Mouse (Mus musculus) thymus, postnatal 14 days (tissue): ENCODE data around the gene C030005K15Rik.
"Not testable (repeated sequence)": the region's sequence is repeated elsewhere in the genome, so short reads cannot be mapped to it uniquely, and the experiment has no call there.

Experiments
- DNase-seq: peaks from one replicate; pipeline ENCODE4 v3.0.0; 2021

The C030005K15Rik gene

DNA sequence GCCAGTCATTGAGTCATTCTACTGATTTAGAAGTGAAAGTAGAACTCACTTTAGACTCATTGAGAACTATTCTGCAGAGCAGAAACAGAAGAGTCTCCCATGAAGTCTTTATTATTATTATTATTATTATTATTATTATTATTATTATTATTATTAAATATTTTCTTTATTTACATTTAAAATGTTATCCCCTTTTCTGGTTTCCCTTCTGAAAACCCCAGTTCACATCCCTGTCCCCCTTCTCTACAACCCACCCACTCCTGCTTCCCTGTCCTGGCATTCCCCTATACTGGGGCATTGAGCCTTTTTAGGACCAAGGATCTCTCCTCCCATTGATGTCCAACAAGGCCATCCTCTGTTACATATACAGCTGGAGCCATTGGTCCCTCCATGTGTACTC, at the start of gene C030005K15Rik:
Gene C030005K15Rik, minus strand, starts transcription at position 101 of the 400 bp plus-strand sequence.
- DNase-seq = not testable (repeated sequence)

DNA sequence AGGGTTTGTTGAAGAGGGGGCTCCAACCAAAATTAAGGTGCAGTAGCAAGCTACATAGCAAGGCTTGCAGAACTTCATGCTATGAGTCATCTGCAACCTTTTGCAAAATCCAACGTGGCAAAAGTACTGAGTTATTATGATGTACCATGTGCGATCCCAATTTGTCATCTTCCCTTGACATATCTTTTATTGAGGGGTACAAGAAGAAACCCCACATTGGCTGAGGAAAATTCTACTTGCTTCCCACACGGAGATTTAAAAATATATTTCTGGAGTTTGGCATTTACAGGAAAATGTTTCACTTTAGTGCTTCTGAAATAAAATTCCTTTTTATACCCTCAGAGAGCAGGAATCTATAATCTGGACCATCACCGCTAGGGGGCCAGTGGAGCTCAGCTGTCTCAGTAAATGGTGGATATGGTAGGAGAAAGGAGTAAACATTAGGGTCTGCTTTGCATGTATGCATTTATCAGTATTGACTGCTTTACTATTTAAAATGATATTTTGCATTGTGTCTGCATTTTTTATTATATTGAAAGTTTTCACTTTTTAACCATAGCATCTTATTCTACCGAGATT, 41.7 kb upstream of the C030005K15Rik start:
- DNase-seq = no peak

GRCm38 (mm10) chr10:97753821-97754220, 27.3 kb upstream of the C030005K15Rik start:
- DNase-seq = no peak

DNA sequence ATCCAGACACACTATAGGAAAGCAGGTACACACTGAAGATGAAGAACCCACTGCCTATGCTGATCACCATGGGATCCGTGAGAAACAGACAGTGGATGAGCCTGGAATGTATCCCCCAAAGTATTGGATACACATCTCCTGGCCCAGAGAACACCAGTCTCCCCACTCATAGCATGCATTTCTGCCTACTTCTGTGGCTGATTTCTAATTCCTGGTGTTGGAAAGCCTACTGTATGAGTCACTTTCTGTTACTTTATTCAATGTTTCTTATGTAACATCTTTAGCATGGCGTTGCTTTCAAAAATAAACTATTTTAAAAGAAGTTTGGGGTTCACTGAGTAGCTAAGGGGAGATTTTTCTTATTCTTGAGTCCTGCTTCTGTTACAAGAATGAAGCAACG, 20.7 kb upstream of the C030005K15Rik start:
- DNase-seq = no peak

DNA sequence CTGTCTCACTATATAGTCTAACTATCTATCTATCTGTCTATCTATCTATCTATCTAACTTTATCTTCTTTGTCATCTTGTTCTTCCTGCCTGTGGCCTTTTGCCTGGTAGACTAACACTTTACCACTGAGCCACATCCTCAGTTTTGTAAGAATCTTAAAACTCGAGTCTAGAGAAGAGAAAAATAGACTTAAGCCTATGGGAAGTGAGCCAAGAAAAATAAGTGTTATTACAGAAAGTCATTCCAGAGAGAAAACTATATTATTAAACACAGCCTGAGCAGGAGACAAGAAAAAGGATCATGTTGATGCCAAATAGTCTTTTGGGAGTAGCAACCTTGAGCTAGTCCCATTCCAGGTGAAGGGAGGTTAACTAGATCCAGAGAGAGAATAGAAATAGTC, 626 bp downstream of the C030005K15Rik start:
- DNase-seq = no peak

GRCm38 (mm10) chr10:97722709-97723108, 3.8 kb downstream of the C030005K15Rik start:
- no peak for DNase-seq

DNA sequence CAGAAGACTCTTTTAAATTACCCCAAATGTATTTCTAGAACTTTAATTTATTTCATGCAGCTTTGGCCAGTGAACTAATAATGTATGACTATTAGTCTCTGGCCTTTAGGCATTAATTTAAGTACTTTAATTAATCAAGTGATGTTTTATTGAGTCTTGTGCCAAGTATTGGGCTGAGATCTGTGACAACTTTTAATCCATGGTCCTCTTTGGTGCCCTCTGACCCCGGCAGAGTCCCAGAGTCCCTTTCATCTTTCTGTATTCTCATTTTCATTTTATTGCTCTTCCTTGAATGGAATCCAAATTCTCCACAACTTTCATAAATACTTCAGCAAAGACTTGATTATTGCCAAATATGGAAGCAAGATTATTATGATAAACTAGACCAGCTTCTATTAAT, 5.9 kb downstream of the C030005K15Rik start:
- no peak for DNase-seq

DNA sequence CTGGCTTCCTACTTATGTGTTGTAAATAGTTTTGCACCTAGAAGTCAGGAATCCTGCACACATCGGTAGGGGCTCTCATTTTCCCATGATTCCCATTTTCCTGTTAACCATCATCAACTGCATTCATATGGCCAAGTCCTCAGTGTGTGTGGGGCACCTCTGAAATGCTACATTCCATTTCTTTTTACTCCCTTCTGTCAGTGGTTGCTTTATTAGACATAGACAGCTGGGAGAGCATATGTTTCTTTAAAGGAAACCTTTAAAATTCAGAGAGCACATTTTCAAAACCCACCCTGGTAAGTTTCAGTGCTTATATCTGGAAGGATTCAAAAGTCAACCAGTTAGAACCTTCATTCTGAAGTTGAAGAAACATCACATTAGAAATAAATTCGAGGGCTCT, 8.5 kb downstream of the C030005K15Rik start:
- no peak for DNase-seq

- no peak for DNase-seq
Observed at GRCm38 (mm10) chr10:97717233-97717632, 9.3 kb downstream of the C030005K15Rik start.

- DNase-seq = no peak
Observed at GRCm38 (mm10) chr10:97715289-97715906, 11.2 kb downstream of the C030005K15Rik start.

DNA sequence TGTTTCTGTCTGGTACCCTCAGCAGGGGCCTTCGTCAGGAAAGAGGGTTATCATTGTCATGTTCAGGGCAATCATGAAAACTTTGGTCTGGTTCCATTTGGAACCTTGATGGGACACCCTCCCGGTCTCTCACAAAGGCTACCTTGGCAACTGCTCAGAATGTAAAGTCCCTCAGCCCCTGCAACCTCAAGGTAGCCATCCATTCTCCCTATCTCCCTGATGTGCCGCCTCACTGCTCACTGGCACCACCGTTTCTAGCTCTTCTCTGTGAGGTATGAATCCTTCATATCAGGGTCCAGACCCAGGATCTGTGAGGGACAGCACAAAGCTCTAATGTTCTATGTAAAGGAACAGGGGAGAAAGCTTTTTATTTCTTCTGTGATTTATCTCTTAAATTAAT, 12.0 kb downstream of the C030005K15Rik start:
- DNase-seq = no peak

- no peak for DNase-seq
Observed at GRCm38 (mm10) chr10:97712687-97713086, 13.9 kb downstream of the C030005K15Rik start.

DNA sequence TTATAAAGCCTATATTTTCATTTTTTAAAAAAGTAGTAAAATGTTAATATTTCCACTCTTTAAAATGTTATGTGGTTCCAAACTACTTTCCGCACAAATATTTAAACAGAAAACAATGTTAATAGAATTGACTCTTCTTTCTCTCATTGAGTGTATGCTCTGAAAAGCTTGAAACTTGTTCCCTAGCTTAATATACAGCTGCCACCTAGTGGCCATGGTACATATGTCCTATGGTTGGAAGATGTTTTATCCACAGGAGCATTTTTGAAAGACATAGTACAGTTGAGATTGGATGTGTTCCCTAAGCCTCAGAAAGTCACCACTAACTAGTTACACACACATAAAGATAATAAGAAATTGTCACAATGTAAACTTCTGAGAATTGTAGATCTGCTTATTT, 22.0 kb downstream of the C030005K15Rik start:
- DNase-seq = peak; percentile 8

- DNase-seq = no peak
Observed at GRCm38 (mm10) chr10:97702321-97702720, 24.2 kb downstream of the C030005K15Rik start.

GRCm38 (mm10) chr10:97693398-97694135, 33.0 kb downstream of the C030005K15Rik start:
- DNase-seq = no peak

- DNase-seq = no peak
Observed at GRCm38 (mm10) chr10:97692913-97693312, 33.6 kb downstream of the C030005K15Rik start, which contains the start of gene Ccer1. Ccer1 (plus strand) TSS chr10:97693059.

GRCm38 (mm10) chr10:97689425-97689824, 37.1 kb downstream of the C030005K15Rik start:
- DNase-seq = no peak

GRCm38 (mm10) chr10:97687198-97687597, 39.4 kb downstream of the C030005K15Rik start:
- no peak for DNase-seq

DNA sequence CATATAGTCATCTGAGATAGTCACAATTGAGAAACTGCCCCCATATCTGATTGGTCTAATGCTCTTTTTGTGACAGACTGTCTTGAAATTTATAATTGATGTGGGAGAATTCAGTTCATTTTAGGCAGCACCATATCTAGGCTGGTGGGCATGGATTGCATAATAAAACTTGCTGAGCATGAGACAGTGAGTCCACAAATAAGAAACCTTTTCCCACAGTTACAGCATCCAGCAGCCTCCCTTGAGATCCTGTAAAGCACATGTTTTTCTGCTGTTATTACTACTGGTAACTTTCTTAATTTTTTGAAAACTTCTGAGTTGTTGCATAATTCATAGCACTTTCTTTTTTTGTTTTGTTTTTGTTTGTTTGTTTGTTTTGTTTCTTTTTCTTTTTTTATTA, 43.6 kb downstream of the C030005K15Rik start:
- no peak for DNase-seq
